Mouse (Mus musculus) midbrain, embryonic 11.5 days (tissue): ENCODE results near the gene Fads6. TPM values are rescaled to one million over a fixed set of nuclear protein-coding genes. Genes with fewer than 3 reads are reported as not detected.

Experiments
- ATAC-seq: fragments of 200-750 bp; cut with Nextera tagmentation; 2 replicates; pipeline ENCODE4 v1.8.0; 2017; ENCODE audit warnings: moderate TSS enrichment, moderate library complexity; ENCODE audit not compliant: low FRiP score
- DNase-seq: peaks from one replicate; pipeline ENCODE4 v3.0.0; 2015; ENCODE audit warnings: low spot score; ENCODE audit errors: missing footprints
- H3K27ac ChIP-seq: fragments of 300-500 bp; sonication (generic); 2 replicates; pipeline ENCODE4 v1.5.1; 2014; ENCODE audit warnings: low read depth, low read length
- H3K27me3 ChIP-seq: fragments of 300-500 bp; sonication (generic); 2 replicates; pipeline ENCODE4 v1.6.1; 2014; ENCODE audit warnings: mild to moderate bottlenecking, low read length, moderate library complexity, mixed read lengths; ENCODE audit not compliant: control insufficient read depth, insufficient read depth
- H3K36me3 ChIP-seq: fragments of 300-500 bp; sonication (generic); 2 replicates; pipeline ENCODE4 v1.6.1; 2014; ENCODE audit warnings: mild to moderate bottlenecking, low read length, moderate library complexity, mixed read lengths; ENCODE audit not compliant: control insufficient read depth, insufficient read depth
- H3K4me1 ChIP-seq: fragments of 300-500 bp; sonication (generic); 2 replicates; pipeline ENCODE4 v1.6.1; 2014; ENCODE audit warnings: low read length; ENCODE audit not compliant: control insufficient read depth, insufficient read depth
- H3K4me2 ChIP-seq: fragments of 300-500 bp; sonication (generic); 2 replicates; pipeline ENCODE4 v1.6.1; 2014; ENCODE audit warnings: mild to moderate bottlenecking, moderate library complexity
- H3K4me3 ChIP-seq: fragments of 300-500 bp; sonication (generic); 2 replicates; pipeline ENCODE4 v1.5.1; 2014; ENCODE audit warnings: low read depth, low read length
- H3K9ac ChIP-seq: fragments of 300-500 bp; sonication (generic); 2 replicates; pipeline ENCODE4 v1.6.1; 2014; ENCODE audit warnings: low read length
- H3K9me3 ChIP-seq: fragments of 300-500 bp; sonication (generic); 2 replicates; pipeline ENCODE4 v1.6.1; 2016; ENCODE audit warnings: low read length; ENCODE audit not compliant: control insufficient read depth
- WGBS: fragments of 180-500 bp; shearing (Covaris S2); extraction: QIAGEN DNeasy Blood & Tissue Kit; methylation state at CpG from one replicate; pipeline ENCODE4 v1.1.7; 2014; 5-methylcytosine and 5-hydroxymethylcytosine counted together
- polyA plus RNA-seq: library from polyadenylated mRNA; unstranded; fragments of >200 nt; fragmentation: Nextera tagmentation; extraction: Ambion mirVana; gene quantifications from 2 replicates; pipeline ENCODE4 v1.2.1, GENCODE M21; 2014

Gene Fads6
- polyA plus RNA-seq, 1 experiment from 2014 or later, result 0.23 TPM

- 83% methylated on average over 12 of the region's 12 CpGs for WGBS
- ATAC-seq, result no peak
- H3K36me3 ChIP-seq, result no peaks in the 10 kb centered on the region
- H3K4me1 ChIP-seq, result no peaks in the 10 kb centered on the region; the same call in 1 of the 2 replicates
- no peaks in the 10 kb centered on the region for H3K27me3 ChIP-seq
- no peak overlapping the region for H3K27ac ChIP-seq
- no peak overlapping the region for H3K4me2 ChIP-seq
- no peak for DNase-seq
- no peak overlapping the region for H3K4me3 ChIP-seq
- H3K9me3 ChIP-seq, result no peaks in the 10 kb centered on the region
- no peak overlapping the region for H3K9ac ChIP-seq
Measured at GRCm38 (mm10) chr11:115283891-115284620, 13.4 kb downstream of the Fads6 start.

DNA sequence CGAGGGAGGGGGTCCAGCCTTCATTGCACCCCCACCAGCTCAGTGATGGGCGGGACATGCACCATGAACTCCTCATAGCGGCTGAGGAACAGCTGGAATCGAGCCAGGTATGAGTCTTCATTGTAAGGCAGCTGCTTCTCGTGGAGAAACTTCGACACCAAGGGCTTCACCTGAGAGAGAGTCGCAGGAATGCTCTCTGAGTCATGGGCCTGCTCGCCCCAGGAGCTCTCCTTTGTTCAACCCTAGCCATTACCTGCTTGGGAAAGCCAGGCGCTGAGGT, 14.0 kb downstream of the Fads6 start:
- no peaks in the 10 kb centered on the region; the same call in 1 of the 2 replicates for H3K4me1 ChIP-seq
- H3K4me2 ChIP-seq, result no peak overlapping the region
- H3K27me3 ChIP-seq, result no peaks in the 10 kb centered on the region
- no peak overlapping the region for H3K4me3 ChIP-seq
- H3K9me3 ChIP-seq, result no peaks in the 10 kb centered on the region
- ATAC-seq (no peak), DNase-seq (no peak)
- WGBS, result 81% methylated on average over 9 of the region's 9 CpGs
- no peak overlapping the region for H3K27ac ChIP-seq
- no peaks in the 10 kb centered on the region for H3K36me3 ChIP-seq
- H3K9ac ChIP-seq, result no peak overlapping the region

DNA sequence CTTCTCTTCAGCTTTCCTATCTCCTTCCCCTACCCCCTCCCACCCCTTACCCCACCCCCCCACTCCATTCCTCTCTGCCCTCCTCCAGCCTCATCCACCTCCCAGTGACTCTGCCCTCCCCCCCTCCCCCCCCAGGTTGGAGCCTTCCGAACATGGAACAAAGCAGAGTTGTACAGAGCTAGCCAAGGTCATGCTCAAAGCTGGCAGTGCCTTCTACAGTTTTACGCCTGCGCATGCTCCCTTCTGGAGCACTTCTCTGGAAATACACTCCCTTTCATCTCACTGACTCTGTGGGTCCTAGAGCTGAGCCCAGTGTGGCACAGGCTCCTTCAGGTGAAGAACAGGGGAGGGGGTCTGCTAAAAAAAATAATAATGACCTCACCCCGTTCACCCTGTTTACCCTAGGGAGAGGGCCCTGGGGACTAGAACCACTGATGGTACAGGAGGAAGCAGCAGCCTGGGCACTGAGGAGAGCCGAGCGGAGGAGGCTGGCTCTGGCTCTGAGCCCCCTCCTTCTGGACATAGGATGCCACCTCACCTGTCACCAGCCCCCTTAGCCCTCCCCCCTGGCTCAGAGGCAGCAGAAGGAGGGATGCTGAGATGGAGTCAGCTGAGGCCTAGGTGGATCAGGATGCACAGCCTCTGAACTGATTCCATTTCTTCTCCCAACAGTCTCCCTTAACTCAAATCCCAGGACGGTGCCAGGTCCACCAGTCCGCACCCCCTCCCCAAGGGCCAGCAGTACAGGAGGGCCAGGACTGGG, 14.6 kb downstream of the Fads6 start:
- H3K4me1 ChIP-seq, result peaks cover 2% of the 10 kb centered on the region
- DNase-seq (no peak), ATAC-seq (no peak)
- no peak overlapping the region for H3K4me3 ChIP-seq
- no peak overlapping the region for H3K9ac ChIP-seq
- H3K9me3 ChIP-seq, result no peaks in the 10 kb centered on the region
- no peak overlapping the region for H3K27ac ChIP-seq
- H3K36me3 ChIP-seq, result no peaks in the 10 kb centered on the region
- H3K4me2 ChIP-seq, result no peak overlapping the region
- no peaks in the 10 kb centered on the region for H3K27me3 ChIP-seq
- WGBS, result 89% methylated on average over 8 of the region's 8 CpGs

DNA sequence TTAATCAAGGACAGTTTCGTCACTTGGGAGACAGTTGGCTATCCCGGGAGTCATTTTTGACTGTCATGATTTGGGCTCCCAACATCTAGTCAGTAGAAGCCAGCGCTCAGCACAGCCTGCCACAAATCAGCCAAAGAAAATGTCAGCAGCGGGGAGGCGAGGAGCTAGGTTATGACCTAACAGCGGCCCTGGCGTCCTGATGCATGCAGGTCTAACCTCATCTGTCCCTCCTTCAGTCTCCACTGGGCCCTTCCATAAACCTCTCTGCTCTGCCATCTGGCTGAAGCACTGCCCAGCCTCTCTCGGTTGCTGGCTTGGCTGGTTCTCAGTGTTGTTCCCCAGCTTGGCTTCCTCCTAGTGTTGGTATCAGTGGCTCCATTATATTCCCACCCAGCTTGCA, 15.2 kb downstream of the Fads6 start:
- H3K9ac ChIP-seq, result no peak overlapping the region
- no peak overlapping the region for H3K4me3 ChIP-seq
- 77% methylated on average over 8 of the region's 8 CpGs for WGBS
- H3K27me3 ChIP-seq, result no peaks in the 10 kb centered on the region
- H3K4me1 ChIP-seq, result peaks cover 6% of the 10 kb centered on the region
- no peak overlapping the region for H3K27ac ChIP-seq
- no peaks in the 10 kb centered on the region for H3K36me3 ChIP-seq
- no peak for ATAC-seq
- H3K4me2 ChIP-seq, result no peak overlapping the region
- H3K9me3 ChIP-seq, result no peaks in the 10 kb centered on the region
- DNase-seq, result no peak

DNA sequence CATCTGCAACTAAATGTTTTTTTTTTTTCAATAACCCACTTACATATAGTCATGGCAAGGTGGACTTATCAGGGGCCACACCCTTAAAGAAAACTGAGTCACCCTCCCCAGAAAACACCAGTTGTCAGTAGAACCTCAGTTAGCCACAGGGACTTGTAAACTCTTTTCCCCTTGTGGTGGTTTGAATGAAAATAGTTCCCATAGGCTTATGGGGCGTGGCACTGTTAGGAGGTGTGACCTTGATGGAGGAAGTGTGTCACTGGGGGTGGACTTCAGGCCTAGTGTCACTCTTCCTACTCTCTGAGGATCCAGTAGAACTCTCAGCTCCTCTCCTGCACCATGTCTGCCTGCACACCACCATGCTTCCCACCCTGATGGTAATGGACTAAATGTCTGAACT, 17.7 kb downstream of the Fads6 start:
- H3K27ac ChIP-seq, result no peak overlapping the region
- 57% methylated on average over 1 of the region's 1 CpGs for WGBS
- ATAC-seq (no peak), DNase-seq (no peak)
- H3K9ac ChIP-seq, result no peak overlapping the region
- H3K4me1 ChIP-seq, result peaks cover 17% of the 10 kb centered on the region
- H3K27me3 ChIP-seq, result no peaks in the 10 kb centered on the region
- H3K36me3 ChIP-seq, result no peaks in the 10 kb centered on the region
- no peak overlapping the region for H3K4me2 ChIP-seq
- no peak overlapping the region for H3K4me3 ChIP-seq
- H3K9me3 ChIP-seq, result no peaks in the 10 kb centered on the region

- Histone ChIP-seq H3K27ac (no peak overlapping the region), H3K4me3 (0 out of 2 replicates have a peak overlapping the region, but pooled peaks have one; percentile 45), H3K36me3 (no peaks in the 10 kb centered on the region), H3K9me3 (no peaks in the 10 kb centered on the region), H3K27me3 (no peaks in the 10 kb centered on the region), H3K4me2 (peak overlapping the region; percentile 69), H3K4me1 (peaks cover 17% of the 10 kb centered on the region), H3K9ac (no peak overlapping the region)
- DNase-seq (no peak), ATAC-seq (no peak)
- WGBS, result 73% methylated on average over 6 of the region's 6 CpGs
Measured at GRCm38 (mm10) chr11:115278176-115278575, 19.3 kb downstream of the Fads6 start.

DNA sequence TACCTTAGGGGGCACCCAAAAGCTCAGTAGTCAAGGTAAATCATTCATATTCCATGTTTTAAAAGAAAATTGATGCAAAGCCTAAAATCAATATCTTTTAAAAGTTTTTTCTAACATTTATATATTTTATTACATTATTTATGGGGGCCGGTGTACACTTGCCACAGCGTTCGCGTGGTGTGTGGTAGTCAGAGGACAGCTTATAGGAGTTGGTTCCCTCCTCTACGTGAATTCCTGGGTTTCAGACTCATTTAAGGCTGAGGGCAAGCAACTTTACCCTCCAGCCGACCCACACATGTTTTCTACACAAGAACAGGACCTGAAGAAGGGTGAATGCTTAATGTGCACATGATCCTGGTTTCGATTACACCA, 19.9 kb downstream of the Fads6 start:
- peaks cover 17% of the 10 kb centered on the region for H3K4me1 ChIP-seq
- no peak for ATAC-seq
- H3K4me2 ChIP-seq, result peak overlapping the region; percentile 69
- peak overlapping the region; percentile 45 for H3K4me3 ChIP-seq
- H3K9ac ChIP-seq, result peak overlapping the region; percentile 58
- H3K27ac ChIP-seq, result peak overlapping the region; percentile 30; the same call in 1 of the 2 replicates
- 19% methylated on average over 7 of the region's 7 CpGs for WGBS
- H3K36me3 ChIP-seq, result no peaks in the 10 kb centered on the region
- no peaks in the 10 kb centered on the region for H3K27me3 ChIP-seq
- no peak for DNase-seq
- H3K9me3 ChIP-seq, result no peaks in the 10 kb centered on the region

GRCm38 (mm10) chr11:115276780-115277603, 20.5 kb downstream of the Fads6 start, which contains the start of gene Fdxr:
Fdxr (minus strand) TSS chr11:115277050.
- Histone ChIP-seq H3K4me2 (peak within 1 kb of the TSS; percentile 69), H3K4me1 (peaks cover 17% of the 10 kb centered on the region), H3K4me3 (peak within 1 kb of the TSS; percentile 45), H3K27ac (peak within 1 kb of the TSS; percentile 38), H3K9ac (peak within 1 kb of the TSS; percentile 77), H3K9me3 (no peaks in the 10 kb centered on the region), H3K27me3 (no peaks in the 10 kb centered on the region), H3K36me3 (no peaks in the 10 kb centered on the region)
- WGBS, result under 1% methylated on average over 42 of the region's 42 CpGs
- peak; percentile 100 for DNase-seq
- peak; percentile 95 for ATAC-seq

- DNase-seq (no peak), ATAC-seq (no peak)
- no peak overlapping the region for H3K27ac ChIP-seq
- H3K4me3 ChIP-seq, result peak overlapping the region; percentile 45
- H3K4me1 ChIP-seq, result peaks cover 17% of the 10 kb centered on the region
- no peaks in the 10 kb centered on the region for H3K27me3 ChIP-seq
- no peaks in the 10 kb centered on the region for H3K9me3 ChIP-seq
- H3K36me3 ChIP-seq, result no peaks in the 10 kb centered on the region
- H3K4me2 ChIP-seq, result peak overlapping the region; percentile 67
- 69% methylated on average over 3 of the region's 3 CpGs for WGBS
- peak overlapping the region; percentile 77 for H3K9ac ChIP-seq
Measured at GRCm38 (mm10) chr11:115275954-115276353, 21.5 kb downstream of the Fads6 start.
